Mouse (Mus musculus): ENCODE measurements at regions not wholly inside any gene's neighbourhood (a gene's known extent, or its start where the extent isn't known, plus 50 kb on each side); places are given as distances from the start of the nearest gene placed in this dataset.
"Not testable (repeated sequence)": the region's sequence is repeated elsewhere in the genome, so short reads cannot be mapped to it uniquely, and the experiment has no call there.

DNA sequence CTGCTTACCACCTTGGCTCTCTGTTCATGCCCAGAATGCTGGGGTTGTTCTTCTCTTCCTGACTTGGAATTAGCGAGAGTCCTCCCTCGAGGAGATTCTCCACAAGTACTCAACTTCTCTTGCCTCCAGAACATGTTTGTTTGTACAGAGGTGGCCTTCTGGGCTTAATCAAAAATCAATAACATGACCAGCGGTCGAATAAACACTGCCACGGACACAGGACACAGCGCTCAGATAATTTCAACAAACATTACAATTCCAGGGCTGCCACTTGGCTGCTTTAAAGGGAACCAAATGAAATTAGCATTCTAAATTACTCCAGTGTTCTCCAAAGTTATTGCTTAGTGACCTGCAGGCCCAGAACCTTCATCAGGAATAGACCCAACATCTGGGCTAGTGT, 249.9 kb downstream of the Setd4 start:
- no peak for DNase-seq (ENCODE audit: low read depth)

DNA sequence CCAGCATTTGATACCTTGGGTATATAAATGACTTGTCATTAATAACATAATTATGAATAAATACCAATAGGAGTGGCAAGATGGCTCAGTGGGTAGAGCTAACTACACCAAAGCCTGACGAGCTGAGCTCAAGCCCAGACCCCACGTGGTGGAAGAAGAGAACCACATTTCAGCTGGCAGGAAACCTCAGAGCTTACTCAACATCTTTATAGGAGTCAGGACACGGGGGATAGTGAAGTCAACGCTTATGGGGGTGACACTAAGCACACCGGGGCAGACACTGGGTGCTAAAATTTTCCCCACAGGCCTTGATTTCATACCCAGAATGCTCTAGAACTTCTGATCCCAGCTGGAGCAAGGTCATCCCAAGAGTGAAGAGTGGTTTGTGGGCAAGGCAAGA, 259.3 kb downstream of the Setd4 start:
- no peak for DNase-seq (ENCODE audit: low read depth)

DNA sequence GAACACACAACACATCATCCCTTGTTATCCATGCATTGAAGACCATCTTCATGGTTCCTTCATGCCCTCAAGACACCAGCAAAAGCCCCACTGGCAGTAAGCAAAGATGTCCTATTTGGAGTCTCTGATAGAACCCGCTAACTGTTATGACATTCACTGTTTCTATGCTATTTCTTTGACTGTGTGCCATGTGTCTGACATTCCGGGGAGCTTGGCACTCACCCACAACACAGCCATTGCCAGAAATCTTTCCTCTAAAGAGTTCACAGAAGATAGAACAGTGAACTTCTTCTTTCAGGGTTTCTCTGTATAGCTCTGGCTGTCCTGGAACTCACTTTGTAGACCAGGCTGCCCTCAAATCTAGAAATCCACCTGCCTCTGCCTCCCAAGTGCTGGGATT, 261.2 kb downstream of the Setd4 start:
- no peak for DNase-seq (ENCODE audit: low read depth)

DNA sequence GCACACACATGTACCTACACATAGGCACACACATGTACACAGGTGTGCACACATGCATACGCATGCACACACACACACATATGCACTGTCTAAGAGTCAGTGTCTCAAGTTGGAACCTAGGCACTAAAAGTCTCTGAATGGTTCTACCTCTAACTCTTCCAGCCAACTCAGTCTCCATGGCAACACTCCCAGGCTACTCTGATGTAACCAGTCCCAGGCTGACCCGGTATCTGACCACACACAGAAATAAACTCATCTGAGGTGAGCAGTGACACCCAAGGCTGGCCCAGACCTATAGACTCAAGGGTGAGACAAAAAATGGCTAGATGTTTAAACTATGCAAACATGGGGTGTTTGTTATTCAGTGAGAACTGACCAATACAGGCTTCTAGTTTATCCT, 262.1 kb downstream of the Setd4 start:
- DNase-seq (ENCODE audit: low read depth), result no peak

DNA sequence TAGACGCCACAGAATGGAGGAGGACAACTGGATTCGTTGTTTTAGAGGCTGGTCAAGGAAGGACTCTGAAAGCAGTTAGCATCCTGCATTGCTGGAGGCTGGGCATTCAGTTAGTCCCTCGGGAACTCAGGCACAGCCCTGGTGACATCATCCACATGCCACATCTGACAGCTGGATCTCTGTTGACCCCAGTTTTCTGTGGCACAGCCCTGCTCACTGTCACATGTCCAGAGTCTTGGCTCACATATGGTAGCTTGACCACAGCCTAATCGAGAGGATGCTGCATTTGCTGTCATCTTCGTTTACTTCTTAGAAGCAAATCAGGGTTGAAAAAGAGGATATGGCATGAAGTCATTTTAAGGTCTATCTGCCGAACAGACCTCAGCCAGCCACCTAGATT, 265.1 kb downstream of the Setd4 start:
- DNase-seq (ENCODE audit: low read depth), result no peak

DNA sequence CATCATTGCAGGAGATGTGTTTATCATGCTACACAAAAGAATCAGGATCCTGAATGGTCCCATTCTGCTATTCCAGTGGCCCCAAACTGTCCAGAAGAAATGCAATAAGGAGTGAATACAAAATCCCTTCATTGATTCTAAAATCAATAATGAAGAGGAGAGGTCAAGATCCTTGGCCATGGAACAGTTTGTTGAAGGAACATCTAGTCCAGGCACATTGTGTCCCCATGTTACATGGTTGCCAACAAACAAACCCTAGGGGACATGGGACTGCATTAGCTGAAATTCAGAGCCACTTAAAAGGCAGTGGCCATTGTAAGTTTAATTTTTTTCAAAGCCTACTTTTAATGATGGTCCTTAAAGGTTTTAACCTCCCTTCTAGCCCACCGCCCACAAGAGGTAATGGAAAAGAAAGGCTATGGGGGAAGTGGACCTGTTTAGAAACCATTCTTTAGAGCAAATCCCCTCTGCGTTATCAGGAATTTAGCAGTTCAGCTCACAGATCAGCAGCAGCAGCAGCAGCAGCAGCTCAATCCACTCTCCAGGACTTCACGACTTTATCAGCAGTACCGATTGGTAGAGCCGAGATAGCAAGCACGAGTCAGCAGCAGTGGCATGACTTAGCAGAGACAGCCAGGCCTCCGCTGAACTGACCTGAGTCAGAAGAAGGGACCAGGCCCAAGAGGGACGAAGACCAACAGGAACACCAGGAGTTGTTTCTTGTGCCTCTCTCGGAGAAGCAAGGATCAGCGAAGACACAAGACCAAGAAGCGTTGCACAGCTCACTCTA, 268.3 kb downstream of the Setd4 start:
- no peak for DNase-seq (ENCODE audit: low read depth)

DNA sequence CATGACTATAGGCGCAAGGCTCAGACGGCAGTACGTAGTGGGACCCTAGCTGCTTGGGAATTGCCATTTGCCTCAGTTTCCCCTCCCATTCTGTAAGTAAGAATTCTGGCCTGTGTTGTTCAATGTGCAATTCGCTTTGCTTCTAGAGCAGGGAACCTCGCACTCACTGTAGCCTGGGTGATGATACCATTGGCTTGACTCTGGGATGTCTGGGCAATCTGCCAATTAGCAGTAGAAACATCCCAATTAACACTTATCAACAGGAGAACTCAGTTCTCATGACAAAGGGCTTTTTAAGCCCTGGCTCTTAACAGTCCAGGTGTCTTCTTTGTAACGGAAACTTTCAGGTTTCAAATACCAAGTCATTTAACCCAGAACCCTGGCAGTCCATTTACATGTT, 270.2 kb downstream of the Setd4 start:
- no peak for DNase-seq (ENCODE audit: low read depth)

DNA sequence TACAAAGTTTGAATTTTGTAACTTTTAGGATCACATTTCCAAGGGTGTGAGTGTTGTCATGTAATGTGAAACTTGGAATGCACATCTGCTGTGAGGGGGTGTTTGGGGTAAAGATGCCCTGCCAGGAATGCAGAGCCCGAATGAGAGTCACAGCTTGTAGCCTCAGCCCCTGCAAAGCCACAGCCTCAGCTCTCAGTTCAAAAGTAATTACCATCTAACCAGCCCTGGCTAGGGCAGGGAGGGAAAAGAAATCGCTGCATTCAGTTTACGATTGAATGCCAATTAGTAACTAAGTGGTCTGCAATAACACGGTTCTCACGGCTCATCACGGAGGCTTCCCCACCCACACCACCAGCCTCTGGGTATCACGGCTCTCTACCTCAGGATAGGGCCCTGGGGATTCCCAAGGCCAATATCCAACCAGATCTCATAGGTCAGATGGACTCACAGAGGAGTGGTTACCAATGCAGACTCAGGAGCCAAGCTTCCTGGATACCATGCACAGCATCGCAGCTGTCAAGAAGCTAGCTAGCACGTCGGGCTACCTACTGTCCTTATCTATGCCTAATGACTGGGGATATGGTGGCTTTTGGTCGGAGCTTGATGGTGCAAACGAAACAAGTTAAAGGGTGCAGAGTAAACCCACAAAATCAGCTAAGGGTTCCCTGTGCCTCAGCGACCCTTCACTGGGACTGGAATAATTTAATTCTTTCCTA, 275.0 kb downstream of the Setd4 start:
- no peak for DNase-seq (ENCODE audit: low read depth)

DNA sequence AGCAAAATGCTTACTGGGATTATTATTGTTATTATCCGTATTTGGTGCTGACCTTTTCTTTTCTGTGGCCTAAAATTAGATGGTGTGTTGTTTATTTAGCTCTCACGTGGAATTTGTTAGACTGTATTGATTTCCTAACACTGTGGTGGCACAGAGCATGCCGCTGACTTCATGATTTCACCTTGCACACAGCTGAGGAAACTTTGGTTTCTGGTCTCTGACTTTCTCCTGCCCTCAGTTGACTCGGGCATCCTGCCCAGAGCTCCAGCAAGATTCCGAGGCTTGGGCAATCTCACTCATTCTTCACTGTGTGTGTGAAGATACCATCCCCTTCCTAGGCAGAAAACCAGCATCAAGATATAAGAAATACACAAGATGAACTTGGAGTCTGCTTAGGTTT, 279.0 kb downstream of the Setd4 start:
- no peak for DNase-seq (ENCODE audit: low read depth)

DNA sequence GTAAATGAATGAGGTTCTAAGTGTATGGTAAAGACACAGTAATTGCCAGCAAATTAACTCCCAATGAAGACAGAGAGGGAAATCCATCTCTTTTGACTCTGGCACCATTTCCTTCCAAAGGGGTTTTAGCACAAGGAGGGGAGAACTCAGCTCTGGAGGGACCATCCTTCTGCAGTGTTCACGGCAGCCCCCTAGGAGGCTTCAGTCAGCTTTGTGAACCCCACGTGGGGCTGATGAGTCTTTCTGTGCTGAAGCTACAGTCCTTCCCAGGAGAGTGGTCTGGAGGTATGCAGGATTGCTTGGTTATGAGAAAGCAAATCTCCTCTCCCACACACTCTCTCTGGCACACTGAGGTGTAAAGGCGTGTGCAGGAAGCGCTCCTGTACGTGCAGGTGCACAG, 280.7 kb downstream of the Setd4 start:
- DNase-seq (ENCODE audit: low read depth), result no peak

DNA sequence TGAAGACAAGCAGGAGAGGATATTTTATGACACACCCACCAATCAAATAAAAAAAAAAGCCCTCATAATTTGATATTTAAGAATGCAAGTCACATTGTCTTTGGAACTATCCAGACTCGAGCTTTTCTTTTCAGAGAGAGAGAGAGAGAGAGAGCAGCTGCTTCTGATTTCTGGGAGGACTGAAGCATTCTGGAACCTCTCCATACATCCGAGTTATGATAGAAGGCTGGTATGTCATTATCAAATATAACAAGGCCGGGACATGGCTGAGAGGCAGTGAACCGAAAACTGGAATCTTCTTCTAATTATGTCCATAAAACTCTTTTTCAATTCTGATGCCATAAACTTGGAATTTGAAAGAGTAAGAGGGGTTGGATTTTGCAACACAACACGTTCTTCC, 284.3 kb downstream of the Setd4 start:
- DNase-seq (ENCODE audit: low read depth), result no peak

DNA sequence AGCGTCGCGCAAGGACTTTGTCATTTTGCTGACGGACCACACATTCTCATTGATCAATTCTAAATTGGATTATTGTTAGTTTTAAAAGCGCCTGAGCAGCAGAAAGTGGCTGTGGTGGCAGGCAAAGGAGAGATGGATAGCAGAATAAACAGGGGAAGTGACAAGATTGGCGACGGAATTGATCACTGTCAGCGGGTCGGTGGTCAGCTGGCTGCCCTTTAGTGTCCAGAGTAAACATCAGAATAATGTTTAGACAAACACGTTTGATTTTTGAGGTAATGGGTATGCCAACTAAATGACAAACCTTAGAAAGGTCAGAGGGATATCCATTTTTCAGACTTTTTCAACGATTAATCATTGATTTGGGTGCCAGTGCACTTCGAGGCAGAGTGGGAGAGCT, 292.2 kb downstream of the Setd4 start:
- DNase-seq (ENCODE audit: low read depth), result no peak

DNA sequence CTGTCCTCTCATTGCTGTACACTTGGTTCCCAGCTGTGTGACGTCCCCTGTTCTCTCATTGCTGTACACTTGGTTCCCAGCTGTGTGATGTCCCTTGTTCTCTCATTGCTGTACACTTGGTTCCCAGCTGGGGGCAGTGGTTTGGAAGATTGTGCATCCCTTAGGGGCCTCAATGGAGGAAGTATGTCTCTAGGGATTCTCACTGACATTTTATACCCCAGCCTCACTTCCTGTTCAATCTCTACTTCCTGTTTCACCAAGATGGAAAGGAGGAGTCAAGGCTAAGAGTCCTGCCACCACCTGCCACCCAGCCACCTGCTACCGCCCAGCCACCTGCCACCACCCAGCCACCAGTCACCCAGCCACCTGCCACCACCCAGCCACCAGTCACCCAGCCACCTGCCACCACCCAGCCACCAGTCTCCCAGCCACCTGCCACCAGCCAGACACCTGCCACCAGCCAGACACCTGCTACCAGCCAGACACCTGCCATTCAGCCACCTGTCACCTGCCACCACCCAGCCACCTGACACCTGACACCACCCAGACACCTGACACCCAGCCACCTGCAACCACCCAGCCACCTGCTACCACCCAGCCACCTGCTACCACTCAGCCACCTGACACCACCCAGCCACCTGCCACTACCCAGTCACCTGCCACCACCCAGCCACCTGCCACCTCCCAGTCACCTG, 295.1 kb downstream of the Setd4 start:
- no peak for DNase-seq (ENCODE audit: low read depth)

DNA sequence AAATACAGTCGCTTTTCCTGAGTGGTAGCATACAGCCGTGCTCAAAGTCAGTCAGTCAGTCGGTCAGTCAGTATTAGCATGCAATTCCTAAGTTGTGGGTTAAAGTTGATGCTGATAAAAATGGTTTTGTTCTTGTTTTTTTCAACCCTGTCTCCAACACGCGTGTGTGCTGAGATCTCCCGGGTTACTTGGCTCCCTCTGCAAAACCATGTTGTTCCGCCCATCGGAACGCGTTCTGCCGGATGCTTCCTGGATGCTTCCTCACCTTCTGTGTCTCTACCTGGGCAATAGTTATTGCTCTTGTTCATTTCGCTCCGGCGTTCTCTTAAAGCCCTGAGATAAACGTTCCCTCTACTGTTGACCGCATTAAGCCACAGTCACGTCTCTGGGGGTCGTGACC, 296.9 kb downstream of the Setd4 start:
- no peak for DNase-seq (ENCODE audit: low read depth)

DNA sequence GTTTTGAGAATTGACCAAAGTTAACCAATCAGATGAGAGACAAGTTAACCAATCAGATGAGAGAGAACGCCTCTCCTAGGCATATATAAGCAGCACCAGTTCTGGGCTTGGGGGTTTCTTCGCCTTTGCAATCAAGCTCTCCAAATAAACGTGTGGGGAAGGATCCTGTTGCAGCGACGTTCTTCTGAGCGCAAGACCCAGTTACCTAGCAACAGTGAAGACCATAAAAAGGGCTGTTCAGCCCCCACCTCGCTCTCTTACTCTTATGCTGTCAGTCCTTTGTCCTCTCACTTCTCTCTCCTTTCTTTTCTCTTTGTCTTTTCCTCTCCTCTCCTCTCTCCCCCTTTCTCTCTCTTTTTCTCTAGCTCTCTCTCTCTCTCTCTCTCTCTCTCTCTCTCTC, 297.7 kb downstream of the Setd4 start:
- DNase-seq (ENCODE audit: low read depth), result not testable (repeated sequence)

DNA sequence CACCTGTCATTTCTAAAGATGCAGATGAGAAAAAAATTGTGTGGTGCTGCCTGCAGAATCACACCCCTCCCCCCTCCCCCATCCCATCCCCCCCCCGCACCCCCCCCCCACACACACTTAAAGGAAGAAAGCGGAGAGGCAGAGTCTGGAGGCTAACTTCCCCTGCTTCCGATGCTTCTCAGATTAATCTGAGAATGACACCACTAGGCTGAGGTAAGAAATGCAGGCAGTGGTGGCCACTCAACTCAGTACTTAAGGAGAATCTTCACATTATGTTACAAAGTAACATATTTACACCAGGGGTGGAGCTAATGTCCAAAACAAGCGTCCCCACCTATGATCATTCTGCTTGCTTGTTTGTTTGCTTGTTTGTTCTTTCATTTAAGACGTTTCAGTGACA, 309.4 kb downstream of the Setd4 start:
- no peak for DNase-seq (ENCODE audit: low read depth)

DNA sequence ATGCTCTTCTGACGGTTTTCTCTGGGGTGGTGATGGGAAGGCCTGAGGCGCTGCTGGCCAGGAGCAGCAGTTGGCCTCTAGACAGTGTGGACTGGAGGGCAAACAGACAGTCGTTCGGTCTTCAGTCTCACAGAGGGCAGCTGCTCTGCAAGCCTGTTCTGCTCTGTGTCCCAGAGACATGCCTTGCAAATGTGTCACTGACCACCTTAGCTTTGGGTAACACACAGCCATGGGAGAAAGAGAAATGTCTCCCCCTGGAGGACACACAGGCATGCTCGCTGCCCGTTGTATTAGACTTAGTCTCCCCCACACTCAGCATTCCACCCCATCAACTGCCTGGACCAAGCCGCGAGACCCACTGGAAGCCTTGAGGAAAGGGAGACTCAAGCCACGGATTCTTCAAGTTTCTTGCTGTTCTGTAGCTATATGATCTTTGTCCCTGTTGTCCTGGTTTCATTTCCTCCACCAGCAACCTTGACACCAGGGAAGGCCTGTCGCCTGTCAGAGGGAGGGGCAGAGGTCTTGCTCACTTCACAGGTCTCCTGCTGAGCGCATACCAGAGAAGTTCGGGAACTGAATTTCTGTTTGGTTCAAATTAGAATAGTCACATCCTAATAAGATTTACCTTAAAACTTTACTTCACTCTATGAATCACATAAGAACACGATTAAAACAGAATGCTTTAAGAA, 310.8 kb downstream of the Setd4 start:
- DNase-seq (ENCODE audit: low read depth), result no peak

DNA sequence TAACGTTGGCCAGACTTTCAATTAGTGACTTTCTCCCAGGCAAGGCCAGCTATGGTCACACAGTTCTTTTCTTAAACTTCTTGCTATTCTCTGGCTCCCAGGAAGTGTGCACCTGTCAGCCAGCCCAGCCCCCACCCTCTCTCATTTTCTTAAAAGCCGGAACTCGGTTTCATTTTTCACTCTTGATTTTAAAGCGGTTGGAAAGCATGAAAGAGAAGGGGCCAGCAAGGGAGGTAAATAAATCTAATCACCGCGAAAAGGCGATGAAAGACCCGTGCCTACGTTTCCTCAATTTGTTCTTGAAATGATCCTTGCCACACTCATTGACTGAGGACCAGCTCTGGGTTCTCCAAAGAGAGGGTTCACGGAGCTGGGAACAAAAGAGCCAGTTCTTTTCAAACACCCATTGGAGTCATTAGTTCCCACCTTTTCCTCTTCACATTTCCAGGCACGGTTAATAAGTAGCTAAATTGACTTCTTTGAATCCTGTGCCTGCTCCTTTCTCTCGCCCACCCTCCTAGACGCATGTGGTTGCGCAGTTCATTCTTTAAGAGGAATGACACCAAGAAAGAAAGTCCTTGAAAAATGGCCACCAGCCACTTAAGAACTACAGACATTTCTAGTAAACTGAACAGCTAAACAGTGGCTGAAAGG, 311.6 kb downstream of the Setd4 start:
- DNase-seq (ENCODE audit: low read depth), result no peak

DNA sequence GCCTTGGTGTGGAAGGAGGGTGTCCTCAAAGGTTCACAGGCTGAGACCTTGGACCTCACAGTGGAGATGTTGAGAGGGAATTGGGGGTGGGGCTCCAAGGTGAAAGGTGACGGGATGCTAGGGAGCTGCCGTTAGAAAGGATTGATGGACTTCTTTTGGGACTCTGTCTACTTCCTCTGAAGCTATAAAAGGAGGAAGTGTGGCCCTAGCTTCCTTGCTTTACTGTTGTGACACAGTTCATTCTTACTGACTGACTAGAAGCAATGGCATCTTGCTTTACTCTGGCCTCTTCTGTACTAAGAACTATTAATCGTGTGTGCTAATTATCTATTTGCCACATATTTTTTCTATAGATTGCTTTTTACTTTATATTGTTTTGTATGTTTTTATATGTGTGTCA, 315.8 kb downstream of the Setd4 start:
- DNase-seq (ENCODE audit: low read depth), result no peak

DNA sequence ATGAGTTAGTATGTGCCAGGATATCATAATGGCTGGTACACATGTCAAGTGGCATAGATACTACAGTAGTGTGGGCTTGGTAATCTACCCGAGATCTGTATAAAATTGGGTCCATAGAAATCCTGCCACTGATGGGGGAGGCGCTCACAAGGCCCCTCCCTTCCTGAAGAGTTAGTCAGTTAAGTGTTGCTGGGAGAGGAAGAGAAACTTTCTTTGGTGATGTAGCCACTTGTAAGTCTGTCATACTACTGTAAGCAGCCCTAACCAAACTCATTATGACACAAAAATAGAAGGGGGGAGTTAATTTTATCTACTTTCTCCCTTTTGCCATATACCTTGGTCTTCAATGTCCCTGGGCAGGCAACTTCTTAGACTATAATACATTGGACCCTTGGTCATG, 316.3 kb downstream of the Setd4 start:
- DNase-seq (ENCODE audit: low read depth), result no peak

DNA sequence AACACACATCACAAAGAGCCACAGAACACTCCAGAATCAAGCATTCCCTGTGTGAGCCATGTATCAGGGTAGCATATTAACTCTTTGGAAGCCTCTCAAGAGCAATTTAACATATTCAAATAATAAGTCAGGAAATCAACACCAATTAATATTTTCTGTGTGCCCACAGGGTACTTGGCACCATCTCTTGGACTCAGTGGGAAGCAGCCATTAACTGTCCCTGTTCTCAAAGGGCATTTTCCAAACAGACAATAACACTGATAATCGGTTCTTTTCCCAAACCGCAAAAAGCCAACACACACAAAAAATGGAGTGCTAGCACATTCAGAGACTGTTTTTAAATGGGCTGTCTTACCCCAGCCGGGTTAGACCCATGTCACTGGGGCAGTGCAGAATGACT, 317.0 kb downstream of the Setd4 start:
- no peak for DNase-seq (ENCODE audit: low read depth)

DNA sequence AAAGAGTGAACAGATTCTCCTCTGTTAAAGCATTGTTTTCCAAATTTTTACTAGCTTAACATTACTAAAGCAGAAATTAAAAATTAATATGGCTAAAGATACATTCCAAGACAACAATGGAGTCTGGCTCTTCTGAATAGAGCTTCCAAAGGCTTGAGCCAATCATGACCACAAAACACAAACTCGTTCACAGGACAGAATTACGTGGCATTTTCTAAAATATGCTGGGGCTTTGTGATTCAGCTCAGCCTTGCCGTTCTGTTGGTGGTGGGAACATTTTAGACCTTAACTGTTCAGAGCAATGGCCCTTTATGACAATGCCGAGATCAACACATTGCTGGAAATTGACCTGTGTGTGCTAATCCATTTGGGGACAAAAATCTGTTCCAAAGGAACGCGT, 318.7 kb downstream of the Setd4 start:
- DNase-seq (ENCODE audit: low read depth), result no peak

Data from gonadal fat pad, adult 2 months (tissue).